Mouse (Mus musculus): ENCODE data around the gene Cnnm2. TPM values are rescaled to one million over a fixed set of nuclear protein-coding genes. Genes with fewer than 3 reads are reported as not detected.

Gene Cnnm2
- polyA plus RNA-seq, 1 experiment from 2014 or later, result 3.0 TPM

GRCm38 (mm10) chr19:46836085-46836484 is 74.7 kb downstream of the Cnnm2 start:
- H3K27me3 ChIP-seq, result no peaks in the 10 kb centered on the region
- 68% methylated on average over 3 of the region's 3 CpGs for WGBS

GRCm38 (mm10) chr19:46837290-46838079 is 76.1 kb downstream of the Cnnm2 start:
- Histone ChIP-seq H3K9me3 (replicated peaks) (no peaks in the 10 kb centered on the region), H3K9ac (no peak overlapping the region), H3K4me3 (no peak overlapping the region), H3K27ac (no peak overlapping the region), H3K36me3 (ENCODE audit: poor library complexity, severe bottlenecking) (no peaks in the 10 kb centered on the region), H3K27me3 (no peaks in the 10 kb centered on the region), H3K4me1 (0 out of 2 replicates have a peak, but pooled peaks cover 4% of the 10 kb centered on the region), H3K4me2 (no peak overlapping the region)
- WGBS, result 92% methylated on average over 11 of the region's 11 CpGs
- ATAC-seq, result no peak

More at GRCm38 (mm10) chr19:46836085-46836484, 74.7 kb downstream of the Cnnm2 start:
- Histone ChIP-seq H3K27ac (no peak overlapping the region), H3K9ac (no peak overlapping the region), H3K4me3 (no peak overlapping the region), H3K4me1 (0 out of 2 replicates have a peak, but pooled peaks cover 4% of the 10 kb centered on the region), H3K4me2 (no peak overlapping the region), H3K9me3 (replicated peaks) (no peaks in the 10 kb centered on the region), H3K36me3 (ENCODE audit: poor library complexity, severe bottlenecking) (no peaks in the 10 kb centered on the region)
- no peak for ATAC-seq

- no peak overlapping the region for H3K4me2 ChIP-seq
- 87% methylated on average over 4 of the region's 4 CpGs for WGBS
- no peaks in the 10 kb centered on the region for H3K27me3 ChIP-seq
- no peak for ATAC-seq
- H3K4me3 ChIP-seq, result no peak overlapping the region
- H3K9ac ChIP-seq, result no peak overlapping the region
- no peaks in the 10 kb centered on the region for H3K36me3 ChIP-seq (ENCODE audit: poor library complexity, severe bottlenecking)
- no peaks in the 10 kb centered on the region for H3K9me3 ChIP-seq (replicated peaks)
- 0 out of 2 replicates have a peak, but pooled peaks cover 2% of the 10 kb centered on the region for H3K4me1 ChIP-seq
- H3K27ac ChIP-seq, result no peak overlapping the region
These were observed 79.6 kb downstream of the Cnnm2 start for GRCm38 (mm10) chr19:46841016-46841415.

GRCm38 (mm10) chr19:46843030-46843429 is 81.6 kb downstream of the Cnnm2 start:
- H3K27me3 ChIP-seq, result no peaks in the 10 kb centered on the region
- WGBS, result 94% methylated on average over 2 of the region's 2 CpGs
- H3K9me3 ChIP-seq (replicated peaks), result no peaks in the 10 kb centered on the region
- no peak overlapping the region for H3K27ac ChIP-seq
- no peak for ATAC-seq
- H3K36me3 ChIP-seq (ENCODE audit: poor library complexity, severe bottlenecking), result no peaks in the 10 kb centered on the region
- no peak overlapping the region for H3K9ac ChIP-seq
- no peak overlapping the region for H3K4me3 ChIP-seq
- no peaks in the 10 kb centered on the region for H3K4me1 ChIP-seq
- no peak overlapping the region for H3K4me2 ChIP-seq

GRCm38 (mm10) chr19:46846056-46846455 is 84.7 kb downstream of the Cnnm2 start:
- WGBS, result 89% methylated on average over 7 of the region's 7 CpGs
- no peak for ATAC-seq
- no peak overlapping the region for H3K4me3 ChIP-seq
- no peak overlapping the region for H3K4me2 ChIP-seq
- peaks cover 7% of the 10 kb centered on the region; the same call in 1 of the 2 replicates for H3K4me1 ChIP-seq
- H3K9me3 ChIP-seq (replicated peaks), result no peaks in the 10 kb centered on the region
- no peaks in the 10 kb centered on the region for H3K27me3 ChIP-seq
- no peak overlapping the region for H3K9ac ChIP-seq
- H3K27ac ChIP-seq, result no peak overlapping the region
- no peaks in the 10 kb centered on the region for H3K36me3 ChIP-seq (ENCODE audit: poor library complexity, severe bottlenecking)

GRCm38 (mm10) chr19:46846459-46846858 is 85.1 kb downstream of the Cnnm2 start:
- no peaks in the 10 kb centered on the region for H3K27me3 ChIP-seq
- H3K4me3 ChIP-seq, result no peak overlapping the region
- H3K9ac ChIP-seq, result no peak overlapping the region
- H3K9me3 ChIP-seq (replicated peaks), result no peaks in the 10 kb centered on the region
- no peak overlapping the region for H3K4me2 ChIP-seq
- H3K4me1 ChIP-seq, result peaks cover 7% of the 10 kb centered on the region; the same call in 1 of the 2 replicates
- WGBS, result 86% methylated on average over 5 of the region's 5 CpGs
- no peaks in the 10 kb centered on the region for H3K36me3 ChIP-seq (ENCODE audit: poor library complexity, severe bottlenecking)
- no peak overlapping the region for H3K27ac ChIP-seq
- ATAC-seq, result no peak

GRCm38 (mm10) chr19:46848381-46849268 is 87.2 kb downstream of the Cnnm2 start:
- ATAC-seq, result no peak
- no peak overlapping the region for H3K4me2 ChIP-seq
- 52% methylated on average over 14 of the region's 14 CpGs for WGBS

GRCm38 (mm10) chr19:46849443-46849997 is 88.1 kb downstream of the Cnnm2 start:
- WGBS, result 86% methylated on average over 9 of the region's 9 CpGs
- H3K9ac ChIP-seq, result no peak overlapping the region
- no peaks in the 10 kb centered on the region for H3K9me3 ChIP-seq (replicated peaks)
- no peak overlapping the region for H3K4me2 ChIP-seq
- H3K4me1 ChIP-seq, result peaks cover 7% of the 10 kb centered on the region; the same call in 1 of the 2 replicates
- no peaks in the 10 kb centered on the region for H3K27me3 ChIP-seq
- no peaks in the 10 kb centered on the region for H3K36me3 ChIP-seq (ENCODE audit: poor library complexity, severe bottlenecking)
- H3K27ac ChIP-seq, result no peak overlapping the region
- no peak for ATAC-seq
- no peak overlapping the region for H3K4me3 ChIP-seq

More at GRCm38 (mm10) chr19:46848381-46849268, 87.2 kb downstream of the Cnnm2 start:
- no peaks in the 10 kb centered on the region for H3K9me3 ChIP-seq (replicated peaks)
- H3K4me1 ChIP-seq, result peaks cover 7% of the 10 kb centered on the region; the same call in 1 of the 2 replicates
- no peak overlapping the region for H3K27ac ChIP-seq
- H3K4me3 ChIP-seq, result no peak overlapping the region
- H3K9ac ChIP-seq, result no peak overlapping the region
- H3K36me3 ChIP-seq (ENCODE audit: poor library complexity, severe bottlenecking), result no peaks in the 10 kb centered on the region
- H3K27me3 ChIP-seq, result no peaks in the 10 kb centered on the region

GRCm38 (mm10) chr19:46856232-46856631 is 94.8 kb downstream of the Cnnm2 start:
- Histone ChIP-seq H3K4me1 (peaks cover 9% of the 10 kb centered on the region; the same call in 1 of the 2 replicates), H3K9me3 (replicated peaks) (no peaks in the 10 kb centered on the region), H3K36me3 (ENCODE audit: poor library complexity, severe bottlenecking) (no peaks in the 10 kb centered on the region), H3K4me3 (no peak overlapping the region), H3K27me3 (no peaks in the 10 kb centered on the region), H3K27ac (peak overlapping the region; percentile 7), H3K9ac (no peak overlapping the region), H3K4me2 (no peak overlapping the region)
- ATAC-seq, result no peak
- 64% methylated on average over 6 of the region's 6 CpGs for WGBS

- Histone ChIP-seq H3K4me1 (peaks cover 9% of the 10 kb centered on the region; the same call in 1 of the 2 replicates), H3K27me3 (no peaks in the 10 kb centered on the region), H3K9ac (no peak overlapping the region), H3K4me3 (no peak overlapping the region), H3K27ac (peak overlapping the region; percentile 7), H3K36me3 (ENCODE audit: poor library complexity, severe bottlenecking) (no peaks in the 10 kb centered on the region), H3K9me3 (replicated peaks) (no peaks in the 10 kb centered on the region), H3K4me2 (peak overlapping the region; percentile 12; the same call in 1 of the 2 replicates)
- WGBS, result 20% methylated on average over 10 of the region's 10 CpGs
- ATAC-seq, result no peak
These were observed 95.4 kb downstream of the Cnnm2 start for GRCm38 (mm10) chr19:46856780-46857179.

- Histone ChIP-seq H3K27ac (no peak overlapping the region), H3K4me2 (no peak overlapping the region)
- no peak for ATAC-seq
These were observed 96.0 kb downstream of the Cnnm2 start for GRCm38 (mm10) chr19:46857277-46857989.

More at GRCm38 (mm10) chr19:46857277-46857989, 96.0 kb downstream of the Cnnm2 start:
- no peak overlapping the region for H3K9ac ChIP-seq
- no peaks in the 10 kb centered on the region for H3K9me3 ChIP-seq (replicated peaks)
- H3K36me3 ChIP-seq (ENCODE audit: poor library complexity, severe bottlenecking), result no peaks in the 10 kb centered on the region
- no peaks in the 10 kb centered on the region for H3K27me3 ChIP-seq
- H3K4me3 ChIP-seq, result no peak overlapping the region
- H3K4me1 ChIP-seq, result peaks cover 9% of the 10 kb centered on the region; the same call in 1 of the 2 replicates
- WGBS, result 68% methylated on average over 9 of the region's 9 CpGs
